Mouse (Mus musculus): ENCODE results near the gene Srp9. TPM values are rescaled to one million over a fixed set of nuclear protein-coding genes. Genes with fewer than 3 reads are reported as not detected.

Srp9 gene
- polyA plus RNA-seq, 1 experiment from 2014 or later: 128 TPM

DNA sequence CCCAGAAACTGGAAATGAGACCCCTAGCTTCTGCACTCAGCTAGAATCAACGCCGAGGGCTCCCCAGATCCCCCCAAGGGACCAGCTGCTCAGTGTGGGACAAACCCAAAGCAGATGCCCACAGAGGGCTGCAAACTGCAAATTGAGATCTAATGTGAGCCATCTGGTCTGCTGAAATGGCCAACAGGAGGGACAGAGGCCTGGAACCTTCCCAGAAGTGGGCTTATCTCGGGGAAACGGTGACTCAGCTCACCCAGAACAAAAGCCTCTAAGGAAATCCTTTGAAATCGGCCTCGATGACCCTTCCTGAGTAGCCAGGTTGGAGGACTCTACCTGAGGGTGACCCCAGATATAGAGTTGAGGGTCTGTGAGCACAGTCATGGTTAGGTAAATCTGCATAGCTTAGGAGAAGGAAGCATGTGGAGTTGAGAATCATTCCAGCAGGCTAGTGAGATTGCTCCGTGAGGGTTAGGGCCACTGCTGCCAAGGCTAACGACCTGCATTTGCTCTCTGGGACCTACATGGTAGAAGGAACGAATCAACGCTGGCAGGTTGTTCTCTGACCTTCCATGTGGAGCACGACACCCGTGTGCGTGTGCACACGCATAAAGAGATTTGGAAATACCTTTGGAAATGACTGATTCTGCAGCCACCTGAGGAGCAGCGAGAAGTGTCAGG is 13.7 kb upstream of the Srp9 start:
- H3K9me3 ChIP-seq: no peaks in the 10 kb centered on the region
- 58% methylated on average over 15 of the region's 15 CpGs for WGBS
- H3K27me3 ChIP-seq (ENCODE audit: insufficient read depth, poor library complexity, severe bottlenecking): no peaks in the 10 kb centered on the region
- peak overlapping the region; percentile 60 for H3K27ac ChIP-seq
- no peak overlapping the region for H3K4me3 ChIP-seq
- H3K36me3 ChIP-seq: no peaks in the 10 kb centered on the region
- no peak for DNase-seq (ENCODE audit: low spot score)
- peaks cover 59% of the 10 kb centered on the region for H3K4me1 ChIP-seq

DNA sequence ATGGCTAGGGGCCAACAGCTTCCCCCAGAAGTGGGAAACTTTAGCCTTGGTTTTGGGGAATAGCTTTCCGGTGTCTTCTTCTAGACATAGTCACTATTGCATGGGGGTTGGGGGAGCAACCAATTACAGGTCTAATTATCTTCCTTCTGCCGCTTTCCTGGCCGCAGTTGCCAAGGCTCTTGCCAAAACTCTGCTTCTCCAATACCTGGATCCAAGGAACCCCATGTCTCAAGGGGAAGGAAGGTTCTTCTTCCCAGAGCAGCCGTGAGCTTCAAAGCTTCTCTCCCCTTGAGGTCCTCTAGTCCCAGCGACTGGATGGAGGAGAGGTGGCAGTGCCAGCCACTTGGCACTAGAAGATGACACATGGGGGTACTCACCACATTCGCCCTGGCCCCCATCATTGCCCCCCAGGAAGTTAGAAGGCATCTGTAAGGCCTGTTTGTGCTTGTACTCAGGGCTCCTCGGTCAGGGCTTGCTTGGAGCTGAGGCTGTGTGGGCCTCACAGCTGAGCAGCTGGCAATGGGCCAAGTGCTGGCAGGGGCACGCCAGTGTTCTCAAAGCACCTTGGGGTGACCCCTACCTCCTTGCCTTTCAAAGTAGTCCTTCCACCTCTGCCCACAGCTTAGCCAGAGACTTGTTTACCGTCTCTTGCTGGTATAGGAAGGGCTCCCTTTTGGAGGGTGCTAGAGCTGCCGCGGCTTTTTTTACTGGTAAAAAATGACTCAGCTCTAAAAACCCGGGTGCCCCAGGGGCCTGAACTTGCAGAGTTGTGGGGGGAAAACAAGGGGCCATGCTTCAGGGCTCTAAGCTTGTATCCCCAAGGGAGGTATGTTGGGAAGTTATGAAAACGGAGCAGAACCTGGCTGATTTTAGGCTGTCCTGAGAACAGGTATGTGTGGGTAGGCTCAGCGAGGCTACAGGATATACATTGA is 12.9 kb upstream of the Srp9 start:
- Histone ChIP-seq H3K9me3 (no peaks in the 10 kb centered on the region), H3K36me3 (no peaks in the 10 kb centered on the region), H3K27me3 (ENCODE audit: insufficient read depth, poor library complexity, severe bottlenecking) (no peaks in the 10 kb centered on the region), H3K4me1 (peaks cover 59% of the 10 kb centered on the region), H3K4me3 (no peak overlapping the region), H3K27ac (peak overlapping the region; percentile 60)
- DNase-seq (ENCODE audit: low spot score): no peak
- 79% methylated on average over 14 of the region's 14 CpGs for WGBS

DNA sequence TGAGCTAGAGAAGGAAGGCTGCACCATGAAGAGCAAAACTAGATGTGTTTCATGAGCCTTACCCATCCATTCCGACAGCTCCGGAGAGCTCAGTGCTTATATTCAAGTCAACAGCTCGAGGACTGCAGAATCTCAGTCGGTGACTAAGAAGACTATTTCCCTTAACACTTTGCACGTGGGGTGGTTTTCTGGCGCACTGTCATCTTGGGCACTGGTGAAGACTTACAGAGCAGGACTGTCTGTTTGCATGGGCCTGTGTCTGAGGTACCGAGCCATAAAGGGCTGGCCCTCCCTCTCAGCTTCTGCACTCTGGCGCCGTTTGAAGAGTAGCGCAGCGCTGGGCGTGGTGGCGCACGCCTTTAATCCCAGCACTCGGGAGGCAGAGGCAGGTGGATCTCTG is 12.2 kb upstream of the Srp9 start:
- no peak for DNase-seq (ENCODE audit: low spot score)
- H3K9me3 ChIP-seq: no peaks in the 10 kb centered on the region
- WGBS: 82% methylated on average over 15 of the region's 15 CpGs
- H3K36me3 ChIP-seq: no peaks in the 10 kb centered on the region
- peak overlapping the region; percentile 60; the same call in 1 of the 2 replicates for H3K27ac ChIP-seq
- H3K27me3 ChIP-seq (ENCODE audit: insufficient read depth, poor library complexity, severe bottlenecking): no peaks in the 10 kb centered on the region
- no peak overlapping the region for H3K4me3 ChIP-seq
- H3K4me1 ChIP-seq: peaks cover 55% of the 10 kb centered on the region

DNA sequence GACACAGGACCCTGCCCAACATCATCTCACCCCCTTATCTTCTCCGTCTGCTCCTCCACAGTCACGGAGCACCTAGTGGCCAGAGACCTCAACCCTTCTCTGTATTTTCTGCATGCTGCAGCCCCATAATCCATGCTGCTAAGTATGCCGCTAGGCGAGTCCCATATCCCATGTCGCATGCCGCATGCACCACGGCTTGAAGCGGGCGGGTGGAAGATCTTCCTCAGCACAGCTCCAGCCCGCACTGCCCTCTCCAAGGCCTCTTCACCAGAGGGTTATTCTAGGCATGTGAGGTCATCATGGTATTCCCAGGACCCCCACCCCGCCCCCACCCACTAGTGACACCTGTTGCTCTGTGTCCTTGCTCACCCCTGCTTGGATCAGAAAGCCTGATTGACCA is 11.4 kb upstream of the Srp9 start:
- no peaks in the 10 kb centered on the region for H3K27me3 ChIP-seq (ENCODE audit: insufficient read depth, poor library complexity, severe bottlenecking)
- peaks cover 53% of the 10 kb centered on the region for H3K4me1 ChIP-seq
- H3K27ac ChIP-seq: peak overlapping the region; percentile 48; the same call in 1 of the 2 replicates
- no peak overlapping the region for H3K4me3 ChIP-seq
- no peaks in the 10 kb centered on the region for H3K9me3 ChIP-seq
- WGBS: 78% methylated on average over 11 of the region's 11 CpGs
- no peak for DNase-seq (ENCODE audit: low spot score)
- H3K36me3 ChIP-seq: no peaks in the 10 kb centered on the region

DNA sequence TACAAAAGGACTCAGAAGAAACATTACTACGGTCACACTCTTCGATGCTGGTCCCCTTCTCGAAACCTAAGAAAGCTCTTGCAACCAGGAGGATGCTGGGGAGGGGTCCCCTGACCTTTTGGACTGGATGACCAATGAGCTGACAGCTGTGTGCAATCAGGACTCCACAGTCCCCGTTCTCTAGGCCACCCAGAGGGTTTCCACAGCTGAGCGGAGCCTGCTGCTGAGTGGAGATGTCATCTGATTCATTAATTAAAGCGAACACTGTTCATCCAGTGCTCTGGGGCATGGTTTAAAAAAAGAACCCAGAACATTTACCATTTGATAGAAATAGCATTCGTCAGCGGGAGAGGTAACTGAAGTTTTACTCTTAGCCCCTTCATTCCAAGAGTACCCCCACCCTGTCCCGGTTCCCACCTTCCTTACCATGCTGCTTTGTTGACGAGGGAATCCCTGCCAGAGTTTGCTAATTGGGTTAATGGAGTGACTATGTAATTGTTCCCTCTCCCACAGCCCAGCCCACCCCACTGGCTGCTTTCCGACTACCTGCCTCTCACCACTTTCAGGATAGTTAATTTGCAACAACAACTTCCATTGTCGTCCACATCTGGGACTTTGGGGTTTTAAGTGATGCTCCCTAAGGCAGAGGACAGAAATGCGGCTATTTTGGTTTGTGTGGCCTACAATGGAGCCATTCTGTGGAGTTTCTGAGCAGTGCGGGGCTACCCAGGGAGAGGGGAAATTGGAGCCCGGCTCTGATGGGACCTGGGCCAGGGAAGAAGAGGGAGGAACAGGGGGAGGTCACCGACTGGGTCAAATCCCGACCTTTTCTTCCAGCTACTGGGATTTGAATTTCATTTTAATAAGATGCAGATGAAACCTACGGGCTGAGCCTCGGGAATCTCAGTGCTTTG is 10.7 kb upstream of the Srp9 start:
- Histone ChIP-seq H3K27ac (peak overlapping the region; percentile 48; the same call in 1 of the 2 replicates), H3K4me1 (peaks cover 48% of the 10 kb centered on the region), H3K36me3 (no peaks in the 10 kb centered on the region), H3K4me3 (no peak overlapping the region), H3K9me3 (no peaks in the 10 kb centered on the region), H3K27me3 (ENCODE audit: insufficient read depth, poor library complexity, severe bottlenecking) (no peaks in the 10 kb centered on the region)
- WGBS: 49% methylated on average over 19 of the region's 19 CpGs
- DNase-seq (ENCODE audit: low spot score): no peak

DNA sequence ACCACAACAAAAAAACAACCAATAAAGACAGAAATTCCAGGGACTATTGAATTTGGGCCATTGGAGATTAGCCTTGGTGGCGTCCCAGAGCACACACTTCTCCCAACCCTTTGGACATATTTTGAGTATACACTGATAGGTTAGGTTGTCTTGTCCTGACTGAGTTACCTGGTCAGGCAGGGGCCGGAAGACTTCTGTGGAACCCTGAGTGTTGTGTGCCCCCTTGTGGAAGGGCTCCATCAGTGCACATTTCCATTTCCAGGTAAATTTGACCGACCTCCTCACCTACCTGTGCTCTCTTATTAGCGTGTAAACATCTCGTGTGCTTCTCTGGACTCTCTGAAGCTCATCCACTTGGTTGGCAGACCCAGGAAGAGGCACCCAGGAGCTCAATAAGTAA is 9.3 kb upstream of the Srp9 start:
- 17% methylated on average over 5 of the region's 5 CpGs for WGBS
- H3K27me3 ChIP-seq (ENCODE audit: insufficient read depth, poor library complexity, severe bottlenecking): no peaks in the 10 kb centered on the region
- H3K27ac ChIP-seq: no peak overlapping the region
- H3K4me3 ChIP-seq: no peak overlapping the region
- peaks cover 47% of the 10 kb centered on the region for H3K4me1 ChIP-seq
- H3K36me3 ChIP-seq: no peaks in the 10 kb centered on the region
- no peaks in the 10 kb centered on the region for H3K9me3 ChIP-seq
- no peak for DNase-seq (ENCODE audit: low spot score)

DNA sequence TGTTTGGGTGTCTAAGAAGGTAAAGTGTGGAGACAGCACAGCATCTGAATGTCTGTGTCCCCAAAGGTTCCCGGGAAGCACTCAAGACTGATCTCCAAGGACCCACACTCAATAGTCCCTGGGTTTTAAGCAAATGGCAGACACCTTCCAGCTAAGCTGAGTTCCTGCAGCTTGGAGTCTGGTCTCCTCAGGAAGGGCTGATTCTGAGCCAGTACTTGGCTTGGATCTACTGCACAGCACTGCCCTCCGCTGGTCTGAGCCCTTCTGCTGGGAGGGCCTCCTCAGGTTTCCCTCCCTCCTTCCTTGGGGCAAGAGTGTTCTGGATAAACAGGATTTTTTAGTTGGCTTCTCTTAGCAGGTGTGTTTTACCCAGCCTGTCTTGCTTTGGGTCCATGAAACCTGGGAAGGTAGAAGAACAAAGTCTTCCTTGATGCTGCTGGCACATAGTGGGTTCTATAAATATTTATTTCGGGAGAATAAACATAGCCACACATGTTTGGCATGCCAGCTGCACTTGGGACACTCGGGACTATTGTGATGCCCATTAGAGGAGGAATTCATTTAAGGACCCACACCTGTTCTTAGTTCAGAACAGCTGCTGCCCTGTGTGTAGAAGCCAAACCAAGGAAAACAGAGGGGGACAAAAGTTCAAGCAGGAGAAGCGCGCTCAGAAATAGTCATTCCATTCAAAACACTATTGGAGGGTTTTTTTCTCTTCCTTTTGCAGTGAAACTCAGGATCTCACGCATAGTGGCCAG is 8.7 kb upstream of the Srp9 start:
- Histone ChIP-seq H3K27ac (no peak overlapping the region), H3K4me3 (no peak overlapping the region), H3K9me3 (no peaks in the 10 kb centered on the region), H3K4me1 (peaks cover 41% of the 10 kb centered on the region), H3K27me3 (ENCODE audit: insufficient read depth, poor library complexity, severe bottlenecking) (no peaks in the 10 kb centered on the region), H3K36me3 (no peaks in the 10 kb centered on the region)
- WGBS: 49% methylated on average over 7 of the region's 7 CpGs
- DNase-seq (ENCODE audit: low spot score): no peak

DNA sequence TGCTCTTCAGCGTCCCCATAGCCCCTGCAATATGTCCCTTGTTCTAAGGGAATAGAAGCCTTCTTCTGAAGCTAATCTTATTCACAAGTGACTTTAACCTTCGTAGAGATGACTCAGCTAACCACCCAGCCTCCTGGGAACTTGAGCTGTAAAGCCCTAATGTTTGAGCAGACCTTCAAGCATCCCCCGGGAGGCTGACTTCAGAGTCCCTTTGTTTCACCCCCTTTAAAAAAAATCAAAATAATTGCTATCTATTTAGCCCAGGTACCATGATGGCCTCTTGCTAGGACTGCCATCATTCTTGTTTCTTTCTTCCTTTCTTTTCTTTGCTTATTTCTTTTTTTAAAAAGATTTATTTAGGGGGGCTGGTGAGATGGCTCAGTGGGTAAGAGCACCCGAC is 2.1 kb upstream of the Srp9 start:
- H3K9me3 ChIP-seq: no peaks in the 10 kb centered on the region
- peaks cover under 1% of the 10 kb centered on the region for H3K36me3 ChIP-seq
- WGBS: 79% methylated on average over 4 of the region's 4 CpGs
- H3K27ac ChIP-seq: no peak overlapping the region
- no peaks in the 10 kb centered on the region for H3K27me3 ChIP-seq (ENCODE audit: insufficient read depth, poor library complexity, severe bottlenecking)
- H3K4me3 ChIP-seq: no peak overlapping the region
- no peak for DNase-seq (ENCODE audit: low spot score)
- H3K4me1 ChIP-seq: peaks cover 16% of the 10 kb centered on the region

DNA sequence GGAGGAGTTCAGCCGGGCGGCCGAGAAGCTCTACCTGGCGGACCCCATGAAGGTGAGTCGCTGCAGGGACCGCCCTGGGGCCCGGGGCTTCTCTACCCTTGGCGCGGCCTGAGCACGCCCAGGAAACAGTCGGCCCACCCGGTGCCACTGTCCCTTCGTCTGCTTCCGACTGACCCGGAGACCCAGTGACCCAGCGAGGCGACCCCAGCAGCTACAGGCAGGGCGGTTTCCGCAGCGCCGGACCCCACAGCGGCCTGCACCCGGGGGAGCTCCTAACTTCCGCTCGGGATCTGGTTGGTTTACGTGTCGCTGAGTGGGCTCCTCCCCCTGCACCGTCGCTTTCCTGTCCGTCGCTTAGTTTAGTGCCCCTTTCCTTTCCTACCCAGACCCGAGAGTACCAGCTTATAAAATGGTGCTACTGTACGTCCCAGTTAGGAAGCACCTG is 409 bp downstream of the Srp9 start:
- 0% methylated on average over 33 of the region's 33 CpGs for WGBS
- Histone ChIP-seq H3K4me1 (peaks cover 16% of the 10 kb centered on the region), H3K27ac (peak overlapping the region; percentile 84), H3K9me3 (no peaks in the 10 kb centered on the region), H3K27me3 (ENCODE audit: insufficient read depth, poor library complexity, severe bottlenecking) (no peaks in the 10 kb centered on the region), H3K36me3 (peaks cover 26% of the 10 kb centered on the region), H3K4me3 (peak overlapping the region; percentile 72)
- peak; percentile 96 for DNase-seq (ENCODE audit: low spot score)

DNA sequence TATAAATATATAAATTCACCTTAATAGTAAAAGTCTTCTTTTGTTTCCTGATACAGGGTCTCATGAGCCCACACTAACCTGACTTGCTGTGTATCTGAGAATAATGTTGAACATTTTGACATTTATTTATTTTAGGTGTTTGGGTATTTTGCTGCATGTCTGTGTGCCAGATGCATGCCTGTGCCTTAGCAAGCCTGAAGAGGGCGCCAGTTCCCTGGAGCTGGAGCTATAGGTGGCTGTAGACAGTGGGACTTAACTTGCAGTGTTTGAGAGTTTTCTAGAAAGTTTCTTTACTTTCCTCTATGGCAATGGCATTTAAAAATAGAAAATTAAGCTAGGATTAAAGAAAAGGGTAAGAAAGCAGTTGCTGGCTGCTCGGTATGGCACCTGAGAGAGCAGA is 6.3 kb downstream of the Srp9 start:
- no peak overlapping the region for H3K4me3 ChIP-seq
- DNase-seq (ENCODE audit: low spot score): no peak
- no peaks in the 10 kb centered on the region for H3K27me3 ChIP-seq (ENCODE audit: insufficient read depth, poor library complexity, severe bottlenecking)
- peaks cover 8% of the 10 kb centered on the region for H3K4me1 ChIP-seq
- no peak overlapping the region for H3K27ac ChIP-seq
- H3K9me3 ChIP-seq: no peaks in the 10 kb centered on the region
- H3K36me3 ChIP-seq: peaks cover 48% of the 10 kb centered on the region
- WGBS: 60% methylated on average over 2 of the region's 2 CpGs

DNA sequence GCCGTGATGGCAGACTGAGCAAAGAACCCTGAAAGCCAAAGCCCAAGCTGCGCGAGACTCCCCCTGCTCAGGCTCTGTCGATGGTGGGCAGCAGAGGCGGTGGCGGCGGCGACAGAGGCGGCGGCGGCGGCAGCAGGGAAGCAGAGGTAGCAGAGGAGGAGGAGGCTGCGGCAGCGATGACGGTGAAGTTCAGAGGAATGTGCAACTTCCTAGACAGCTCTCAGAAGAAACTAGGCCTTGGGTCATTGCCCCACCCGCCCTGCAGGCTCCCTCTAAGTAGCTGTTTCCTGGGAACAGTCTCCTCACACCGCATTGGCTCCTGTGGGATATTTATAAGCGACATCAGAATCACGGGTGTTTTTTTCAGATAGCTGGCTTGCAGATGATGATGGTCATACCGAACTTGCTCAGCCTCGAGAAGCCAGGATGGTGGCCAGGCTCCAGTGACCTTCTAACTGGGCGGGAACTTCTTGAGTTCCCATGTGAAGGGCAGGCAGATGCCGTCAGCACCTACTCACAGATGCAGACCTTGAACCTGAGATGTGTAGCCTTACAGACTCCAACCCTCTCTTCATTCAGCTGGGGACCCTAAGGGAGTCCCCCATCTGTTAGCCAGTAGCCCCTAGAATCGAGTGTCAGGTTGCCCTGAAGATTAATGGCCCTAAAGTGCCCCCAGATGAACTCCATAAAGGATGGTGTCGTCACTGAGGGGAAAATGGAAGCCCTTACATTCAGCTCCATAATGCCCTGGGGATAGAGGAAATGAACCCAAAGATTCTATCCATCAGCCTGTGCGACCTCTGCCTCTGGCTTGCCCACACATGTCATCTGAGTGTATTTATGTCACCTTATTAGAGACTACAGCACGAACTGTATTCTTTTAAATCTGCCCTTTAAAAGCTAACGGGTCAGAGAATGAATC is 12.9 kb downstream of the Srp9 start:
- WGBS: 53% methylated on average over 28 of the region's 28 CpGs
- H3K4me3 ChIP-seq: peak overlapping the region; percentile 39
- peaks cover 5% of the 10 kb centered on the region for H3K36me3 ChIP-seq
- peaks cover 25% of the 10 kb centered on the region for H3K4me1 ChIP-seq
- no peak for DNase-seq (ENCODE audit: low spot score)
- H3K27ac ChIP-seq: peak overlapping the region; percentile 10; the same call in 1 of the 2 replicates
- no peaks in the 10 kb centered on the region for H3K9me3 ChIP-seq
- peaks cover 25% of the 10 kb centered on the region; the same call in 1 of the 2 replicates for H3K27me3 ChIP-seq (ENCODE audit: insufficient read depth, poor library complexity, severe bottlenecking)
